Mouse (Mus musculus) ovary, postnatal 10 days (tissue): ENCODE data around the gene Nrxn1.
"Not testable (repeated sequence)": the region's sequence is repeated elsewhere in the genome, so short reads cannot be mapped to it uniquely, and the experiment has no call there.

Experiments used
- DNase-seq: peaks from one replicate; pipeline ENCODE4 v3.0.0; 2022; ENCODE audit warnings: low spot score

The Nrxn1 gene

GRCm38 (mm10) chr17:90583196-90583595, 509.7 kb downstream of the Nrxn1 start:
- no peak for DNase-seq

GRCm38 (mm10) chr17:90569877-90570276, 523.0 kb downstream of the Nrxn1 start:
- no peak for DNase-seq

- no peak for DNase-seq
Observed at GRCm38 (mm10) chr17:90565186-90565585, 527.7 kb downstream of the Nrxn1 start.

DNA sequence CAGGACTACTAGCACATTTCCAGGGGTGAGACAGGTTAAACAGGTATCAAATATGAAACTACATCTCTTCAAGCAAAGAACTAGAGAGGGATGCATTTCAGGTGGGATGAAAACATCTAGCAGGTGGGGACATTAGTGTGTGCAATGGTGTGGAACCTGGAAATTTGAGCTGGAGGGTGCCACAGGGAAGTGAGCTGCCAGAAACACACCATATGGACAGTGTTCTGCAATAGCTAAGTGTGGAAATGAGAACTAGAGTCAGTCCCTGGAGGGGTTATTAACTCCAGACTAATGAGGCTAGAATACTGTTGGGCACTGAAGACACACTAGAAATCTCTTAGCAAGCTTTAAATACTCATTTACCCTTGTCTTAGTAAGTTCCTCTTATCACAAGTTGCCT, 536.5 kb downstream of the Nrxn1 start:
- DNase-seq: no peak

DNA sequence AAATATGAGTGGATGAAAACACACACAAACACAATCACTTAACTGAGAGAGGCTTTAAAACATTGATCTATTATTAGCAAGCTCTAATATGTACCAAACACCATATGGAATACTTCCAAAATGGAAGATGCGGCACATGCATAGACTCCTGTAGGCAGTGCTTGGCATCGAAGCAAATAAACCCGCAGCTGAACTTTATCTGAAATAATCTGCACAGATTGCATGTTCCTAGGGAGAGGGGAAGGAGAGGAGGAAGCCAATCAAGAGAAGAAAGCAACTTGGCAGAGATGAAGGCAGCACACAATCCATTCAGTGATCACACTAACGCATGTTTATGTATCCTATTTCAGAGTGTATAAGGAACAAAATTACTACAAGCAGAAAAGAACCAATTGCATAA, 542.5 kb downstream of the Nrxn1 start:
- DNase-seq: no peak

DNA sequence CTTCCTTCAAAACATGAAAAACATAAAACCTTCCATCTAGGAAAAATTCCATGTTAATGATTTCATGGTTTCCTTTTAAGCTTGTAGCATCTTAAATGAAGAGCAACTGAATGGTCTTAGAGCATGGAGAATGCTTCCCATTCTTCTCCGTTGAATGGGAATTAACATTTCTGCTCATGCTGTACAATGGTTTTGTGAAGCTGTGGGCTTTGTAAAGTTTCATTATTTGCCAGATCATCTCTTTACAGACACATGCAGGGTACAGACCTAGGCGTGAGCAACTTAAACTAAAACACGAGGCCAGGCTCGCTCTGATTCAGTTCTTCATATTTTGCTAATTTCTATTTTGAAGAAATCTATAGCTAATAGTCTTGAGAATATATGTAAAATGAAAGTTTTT, 546.1 kb downstream of the Nrxn1 start:
- DNase-seq: no peak

GRCm38 (mm10) chr17:90544639-90545259, 548.1 kb downstream of the Nrxn1 start:
- no peak for DNase-seq

- DNase-seq: no peak
Observed at GRCm38 (mm10) chr17:90543986-90544638, 548.8 kb downstream of the Nrxn1 start.

- no peak for DNase-seq
Observed at GRCm38 (mm10) chr17:90531443-90531842, 561.4 kb downstream of the Nrxn1 start.

- no peak for DNase-seq
Observed at GRCm38 (mm10) chr17:90506026-90506425, 586.8 kb downstream of the Nrxn1 start.

- DNase-seq: not testable (repeated sequence)
Observed at GRCm38 (mm10) chr17:90503999-90504398, 588.9 kb downstream of the Nrxn1 start.

- peak; percentile 6 for DNase-seq
Observed at GRCm38 (mm10) chr17:90501023-90501675, 591.7 kb downstream of the Nrxn1 start.

DNA sequence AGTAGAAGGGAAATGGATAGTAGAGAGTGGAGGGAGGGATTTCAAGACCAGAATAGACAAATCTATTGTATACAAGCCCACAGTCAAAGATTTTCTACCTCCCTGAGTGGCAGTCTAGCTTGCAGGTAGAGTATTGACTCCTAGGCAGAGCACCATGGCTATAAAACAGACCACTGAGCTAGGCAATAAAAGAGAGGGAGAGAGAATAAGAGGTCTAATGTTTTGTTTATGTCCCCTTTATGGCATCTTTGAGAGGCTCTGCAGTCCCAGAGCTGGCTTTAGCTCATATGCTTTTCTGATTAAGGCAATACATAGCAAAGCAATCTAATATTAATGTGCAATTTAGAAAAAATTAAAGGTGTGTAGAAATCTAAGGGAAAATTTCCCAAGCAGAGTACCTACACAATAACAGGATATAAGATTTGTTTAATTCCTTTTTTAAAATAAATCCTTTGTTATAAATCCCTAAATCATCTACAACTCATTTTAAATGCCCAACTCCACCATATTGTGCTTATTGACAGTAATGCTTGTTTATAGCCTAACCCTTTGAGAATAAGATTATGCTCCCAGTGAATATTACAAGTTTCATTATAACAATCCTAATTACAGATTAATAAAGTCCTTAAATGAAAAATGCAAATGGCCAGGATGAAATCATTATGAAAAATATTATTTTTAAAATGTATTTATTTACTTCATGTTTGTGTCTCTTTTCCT, 613.2 kb downstream of the Nrxn1 start:
- DNase-seq: no peak

GRCm38 (mm10) chr17:90456748-90457147, 636.1 kb downstream of the Nrxn1 start:
- no peak for DNase-seq

GRCm38 (mm10) chr17:90455904-90456303, 637.0 kb downstream of the Nrxn1 start:
- DNase-seq: no peak

DNA sequence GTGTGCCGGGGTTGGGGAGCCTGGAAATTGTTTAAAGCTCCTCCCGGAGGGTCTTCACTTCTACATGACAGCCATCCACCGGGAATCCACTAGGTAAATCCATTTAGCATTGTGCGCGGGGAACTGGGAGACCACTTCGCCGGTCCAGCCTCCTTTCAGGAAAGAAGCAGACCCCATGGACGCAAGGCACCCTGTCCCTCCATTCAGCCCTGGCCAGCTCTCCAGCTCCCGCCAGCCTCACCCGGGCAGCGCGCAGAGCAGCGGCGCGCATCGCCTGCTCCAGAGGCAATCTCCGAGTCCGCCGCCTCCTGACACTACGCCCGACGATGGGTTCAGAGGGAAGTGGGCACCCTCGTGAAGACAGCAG, 637.5 kb downstream of the Nrxn1 start:
- DNase-seq: no peak

DNA sequence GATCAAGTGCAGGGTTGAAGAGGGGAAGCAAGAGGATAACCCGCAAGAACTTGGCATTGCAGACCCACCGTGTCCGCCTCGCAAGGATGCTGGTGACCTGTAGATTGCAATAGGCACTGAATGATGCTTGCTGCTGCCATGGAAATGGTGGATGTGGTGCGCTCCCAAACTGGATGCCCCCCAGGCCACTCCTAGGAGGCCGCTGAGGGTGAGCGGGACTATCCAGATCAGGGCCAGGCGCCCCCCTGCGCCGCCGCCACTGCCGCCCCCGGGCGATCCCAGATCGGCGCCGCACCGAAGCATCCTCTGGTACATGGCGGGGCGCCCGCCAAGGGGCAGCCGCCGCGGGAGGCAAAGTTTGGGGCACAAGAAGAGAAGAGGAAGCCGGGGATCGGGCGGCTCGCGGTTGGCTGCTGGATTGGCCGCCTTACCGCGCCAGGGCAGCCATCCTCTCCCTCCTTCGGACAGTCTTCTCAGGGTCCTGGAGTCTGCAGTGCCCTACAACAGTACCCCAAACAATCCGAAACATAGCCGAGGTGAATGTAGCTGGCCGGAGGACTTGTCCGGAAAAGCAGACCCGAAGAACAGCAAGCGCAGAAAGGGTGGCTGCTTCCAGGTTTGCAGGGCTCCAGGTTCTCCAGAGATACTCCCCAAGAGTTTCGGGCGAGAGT, 638.0 kb downstream of the Nrxn1 start:
- peak; percentile 1 for DNase-seq

DNA sequence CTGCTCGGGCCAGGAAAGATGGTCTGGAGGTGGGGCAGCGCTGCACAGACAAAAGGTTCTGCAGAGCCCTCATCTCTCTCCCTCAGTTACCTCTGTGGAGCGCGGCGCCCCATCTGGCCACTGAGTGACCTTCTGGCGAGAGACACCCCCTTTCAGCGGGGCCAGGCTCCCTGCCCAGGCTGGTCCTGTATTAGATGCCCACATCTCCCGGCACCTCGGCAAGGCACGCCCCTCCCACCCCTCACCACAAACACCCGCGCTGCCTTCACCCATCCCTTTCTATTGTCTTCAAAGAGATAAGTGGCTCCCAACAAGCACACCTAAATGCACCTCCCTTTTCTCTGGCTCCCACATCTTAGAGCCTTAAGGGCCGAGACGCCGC, 638.5 kb downstream of the Nrxn1 start:
- DNase-seq: no peak

DNA sequence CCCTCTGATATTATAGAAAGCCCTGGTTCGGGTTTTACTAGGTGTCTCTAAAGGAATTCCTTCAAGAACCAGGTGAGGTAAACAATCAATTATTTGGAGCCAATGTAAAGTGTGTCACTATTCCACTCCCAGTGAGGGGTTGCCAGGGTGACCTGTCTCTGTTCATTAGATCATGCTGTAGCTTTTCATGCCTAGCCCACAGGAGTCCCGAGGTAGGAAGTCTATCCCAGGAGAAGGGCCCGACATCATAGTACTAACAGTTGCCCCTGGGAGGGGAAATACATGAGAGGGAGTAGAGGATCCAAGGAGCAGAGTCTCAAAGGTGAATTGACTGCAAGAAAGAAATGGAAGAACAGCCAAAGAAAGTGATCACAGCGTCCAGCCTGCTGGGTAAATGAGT, 639.6 kb downstream of the Nrxn1 start:
- no peak for DNase-seq

DNA sequence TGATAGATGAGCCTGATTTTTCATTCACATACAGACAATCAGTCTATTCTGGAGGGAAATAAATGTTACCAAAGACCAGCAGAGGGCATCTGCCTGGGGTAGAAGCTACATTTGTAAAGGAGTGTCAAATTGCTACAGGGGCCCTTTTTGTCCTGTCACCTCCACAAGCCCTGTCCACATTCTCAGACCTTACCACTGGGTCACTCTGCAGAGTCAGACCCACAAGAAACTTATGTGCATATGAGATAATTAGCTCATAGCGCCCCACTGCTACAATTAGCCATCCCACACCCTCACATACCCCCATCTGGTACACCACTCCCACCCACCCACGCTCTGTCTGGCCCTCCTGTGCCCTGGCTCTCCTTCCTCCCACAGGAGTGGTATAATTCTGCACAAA, 640.1 kb downstream of the Nrxn1 start:
- no peak for DNase-seq

DNA sequence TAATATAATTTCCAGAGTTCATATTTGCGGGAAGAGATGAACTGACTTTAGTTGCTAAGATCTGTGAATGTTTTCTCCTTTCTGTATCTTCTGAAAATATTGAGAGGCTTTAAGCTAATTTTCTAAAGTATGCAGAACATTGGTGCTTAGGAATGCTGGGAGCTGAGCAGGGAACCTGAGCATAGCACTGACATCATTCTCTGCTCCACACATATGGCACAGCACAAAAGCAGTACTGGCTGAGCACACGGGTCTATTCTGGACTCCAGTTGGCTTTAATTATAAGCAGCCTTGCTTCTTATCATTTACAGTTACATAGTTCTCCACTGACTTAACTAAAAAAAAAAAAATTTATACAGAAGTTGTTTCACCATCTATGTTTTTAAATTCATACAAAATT, 641.5 kb downstream of the Nrxn1 start:
- DNase-seq: no peak

DNA sequence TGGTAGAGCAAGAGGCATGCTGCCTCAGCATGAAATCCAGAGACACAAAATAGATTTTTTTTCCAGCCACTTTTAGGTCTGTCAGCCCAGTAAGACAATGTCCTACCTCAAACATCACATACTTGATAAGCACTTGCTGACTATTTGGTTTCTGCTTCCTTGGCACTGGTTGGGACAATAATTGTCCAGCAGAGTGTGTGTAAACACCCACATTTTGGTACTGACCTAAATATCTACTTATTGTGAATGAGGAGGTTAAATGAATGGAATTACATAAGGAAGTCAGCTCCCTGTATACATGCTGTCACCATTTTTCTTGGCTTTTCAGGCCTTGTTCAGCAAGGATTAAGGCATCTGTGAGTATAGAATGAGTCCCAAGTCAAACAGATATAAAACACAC, 649.8 kb downstream of the Nrxn1 start:
- DNase-seq: no peak
